Mouse (Mus musculus) thymus, postnatal 0 days (tissue): Measurements from ENCODE around the gene Pcnx. TPM values are rescaled to one million over a fixed set of nuclear protein-coding genes. Genes with fewer than 3 reads are reported as not detected.
"Not testable (repeated sequence)": the region's sequence is repeated elsewhere in the genome, so short reads cannot be mapped to it uniquely, and the experiment has no call there.

Experiments
- DNase-seq: peaks from one replicate; pipeline ENCODE4 v3.0.0-alpha.2; 2015; ENCODE audit warnings: low spot score
- polyA plus RNA-seq: library from polyadenylated mRNA; unstranded; fragments of >200 nt; fragmentation: Nextera tagmentation; extraction: Ambion mirVana; gene quantifications from 2 replicates; pipeline ENCODE4 v1.2.1, GENCODE M21; 2015

The Pcnx gene
- polyA plus RNA-seq, 1 experiment from 2014 or later = 17.5 TPM

DNA sequence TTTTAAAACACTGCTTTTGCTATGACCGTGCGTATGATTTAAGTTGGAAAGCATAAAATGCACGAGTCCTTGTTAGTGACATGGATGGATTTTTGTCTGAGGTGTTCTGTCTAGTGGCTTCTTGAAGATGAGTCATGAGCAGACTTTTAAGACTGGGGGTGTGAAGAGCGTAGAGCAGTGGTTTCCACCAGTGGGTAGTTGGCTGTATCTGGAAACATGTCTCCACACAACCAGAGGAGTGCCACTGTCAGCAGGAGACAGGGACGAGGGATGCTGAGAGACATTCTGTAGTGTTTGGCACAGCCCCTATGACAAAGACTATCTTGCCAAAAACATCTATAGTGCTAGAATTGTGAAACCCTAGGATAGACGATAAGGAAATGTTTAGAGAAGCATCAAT is 89.2 kb downstream of the Pcnx start:
- no peak for DNase-seq

GRCm38 (mm10) chr12:81950016-81950415 is 90.2 kb downstream of the Pcnx start:
- no peak for DNase-seq

DNA sequence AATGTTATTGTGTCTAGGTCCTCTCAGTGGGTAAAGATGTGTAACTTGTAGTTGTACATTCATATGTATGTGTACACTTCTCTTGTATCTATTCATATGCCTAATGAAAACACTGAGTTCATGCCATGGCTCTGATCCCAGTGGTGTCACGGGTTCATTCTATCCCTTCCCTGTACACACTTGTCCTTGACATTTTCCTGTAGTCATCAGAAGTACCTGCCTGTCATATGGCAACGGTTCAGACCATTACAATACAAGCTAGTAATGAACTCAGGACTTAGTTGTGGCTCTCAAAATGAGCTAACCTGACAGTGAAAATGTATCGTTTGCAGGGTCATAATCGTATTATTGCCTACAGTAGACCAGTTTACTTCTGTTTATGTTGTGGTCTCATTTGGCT is 98.5 kb downstream of the Pcnx start:
- no peak for DNase-seq

- DNase-seq = no peak
Observed at GRCm38 (mm10) chr12:81965416-81965815, 105.6 kb downstream of the Pcnx start.

GRCm38 (mm10) chr12:81971042-81971883 is 111.4 kb downstream of the Pcnx start:
- peak; percentile 57 for DNase-seq

DNA sequence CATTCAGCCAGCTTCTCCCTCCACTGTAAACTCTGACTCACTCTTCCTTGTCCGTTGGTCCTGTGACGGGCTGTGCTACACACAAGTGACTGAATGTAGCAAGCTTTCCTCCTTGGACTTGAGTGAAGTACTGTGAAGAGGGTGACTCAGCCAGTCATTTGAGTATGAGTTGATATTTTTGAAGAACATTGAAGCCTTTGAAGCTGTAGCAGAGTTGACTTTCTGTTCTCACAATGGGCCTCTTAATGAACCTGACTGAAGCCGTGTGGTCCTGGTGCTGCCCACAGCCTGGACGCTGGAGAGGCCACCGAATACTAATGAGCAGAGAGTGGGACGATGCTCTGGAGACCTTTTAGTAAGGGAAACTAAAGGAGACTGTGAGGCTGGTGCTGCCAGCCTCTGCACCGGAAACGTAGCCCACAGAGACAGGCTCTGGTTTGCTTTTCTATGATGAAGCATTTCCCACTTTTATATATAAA is 112.1 kb downstream of the Pcnx start:
- DNase-seq = no peak

GRCm38 (mm10) chr12:81974806-81975205 is 115.0 kb downstream of the Pcnx start:
- peak; percentile 42 for DNase-seq

GRCm38 (mm10) chr12:81977346-81977745 is 117.5 kb downstream of the Pcnx start:
- no peak for DNase-seq

DNA sequence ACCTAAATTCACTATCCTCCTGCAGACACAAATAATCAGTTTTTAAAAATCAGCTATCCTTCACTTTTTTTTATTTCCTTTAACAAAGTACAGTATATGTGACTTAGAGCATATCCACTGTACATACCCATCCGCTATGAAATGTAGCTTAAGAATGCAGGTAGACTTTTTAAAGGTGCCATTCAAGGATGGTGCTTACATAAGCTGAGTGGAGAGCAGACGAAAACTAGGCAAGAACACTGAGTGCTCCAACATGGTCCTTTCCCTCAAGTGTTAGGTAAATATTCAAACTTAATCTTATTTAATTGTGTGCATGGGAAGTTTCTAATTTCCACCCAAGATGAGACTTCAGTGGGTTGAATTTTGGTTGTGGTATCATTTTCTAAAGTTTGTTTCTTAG is 119.5 kb downstream of the Pcnx start:
- DNase-seq = no peak

DNA sequence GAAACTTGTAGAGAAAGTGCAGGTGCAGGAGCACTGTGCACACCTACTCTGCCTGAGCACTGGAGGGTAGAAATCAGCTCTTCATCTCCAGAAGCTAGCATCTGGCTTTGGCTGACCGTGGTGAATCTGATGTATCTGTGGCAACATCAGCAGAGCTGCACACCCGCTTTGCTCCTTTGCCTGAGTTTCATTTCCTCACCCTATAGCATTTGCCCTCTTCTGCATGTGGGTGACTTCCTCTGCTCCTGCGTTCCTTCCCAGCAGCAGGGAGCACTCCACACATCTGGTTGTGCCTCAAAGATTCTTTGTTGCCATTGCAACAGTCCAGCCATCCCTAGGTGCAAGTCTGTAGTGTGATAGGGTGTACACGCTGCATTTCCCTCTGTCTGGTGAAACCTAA is 132.3 kb downstream of the Pcnx start:
- DNase-seq = no peak

GRCm38 (mm10) chr12:81992996-81993395 is 133.2 kb downstream of the Pcnx start:
- no peak for DNase-seq

- no peak for DNase-seq
Observed at GRCm38 (mm10) chr12:81994911-81995667, 135.3 kb downstream of the Pcnx start.

DNA sequence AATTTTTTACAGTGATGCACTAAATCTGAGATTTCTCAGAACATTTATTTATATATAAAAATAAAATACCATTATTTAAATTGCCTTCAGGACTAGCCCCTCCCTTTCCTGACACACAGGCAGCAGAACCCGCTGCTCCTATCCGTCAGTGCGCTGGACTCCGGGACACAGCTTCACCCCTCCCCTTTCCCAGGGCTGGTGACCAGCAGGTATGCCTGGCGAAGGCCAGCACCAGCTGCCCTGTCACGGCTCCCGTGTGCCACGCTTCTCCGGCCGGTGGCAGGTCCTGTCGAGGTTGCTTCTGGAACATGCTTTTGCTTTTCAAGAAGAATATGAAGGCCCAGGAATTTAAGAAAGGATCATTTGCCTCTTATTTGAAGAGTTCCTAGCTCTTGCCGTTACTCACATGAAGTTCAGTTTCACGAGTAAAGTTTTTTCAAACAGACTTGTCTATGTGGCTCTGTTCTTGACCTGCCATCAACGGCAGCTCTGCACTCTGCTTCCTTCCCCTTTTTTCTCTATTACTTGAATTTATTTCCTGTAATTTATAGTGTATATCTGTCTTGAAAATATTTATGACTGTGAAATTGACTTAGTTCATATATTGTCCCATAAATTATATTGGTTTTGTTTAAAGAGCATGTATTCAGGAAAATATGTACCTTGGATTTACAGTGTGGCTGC is 137.0 kb downstream of the Pcnx start:
- no peak for DNase-seq

GRCm38 (mm10) chr12:81997497-81997896 is 137.7 kb downstream of the Pcnx start:
- no peak for DNase-seq

DNA sequence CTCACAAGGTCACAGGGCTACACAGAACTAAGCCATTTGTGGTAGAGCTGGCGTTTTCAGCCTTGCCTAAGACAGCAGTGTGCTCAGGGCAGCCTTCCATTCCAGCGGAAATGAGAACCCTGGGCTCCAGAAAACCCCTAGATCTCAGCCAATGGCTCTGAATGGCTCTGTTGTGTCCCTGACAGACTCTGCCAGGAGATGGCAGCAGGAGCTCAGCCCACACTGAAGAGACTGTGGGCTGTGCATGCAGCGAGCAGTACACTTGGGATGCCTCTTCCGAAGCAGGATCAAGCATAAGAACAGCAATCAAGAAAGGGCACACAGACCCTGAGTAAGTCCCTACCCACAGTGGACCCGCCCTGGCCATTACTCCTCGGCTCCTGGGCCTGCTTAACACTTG is 142.9 kb downstream of the Pcnx start:
- not testable (repeated sequence) for DNase-seq

DNA sequence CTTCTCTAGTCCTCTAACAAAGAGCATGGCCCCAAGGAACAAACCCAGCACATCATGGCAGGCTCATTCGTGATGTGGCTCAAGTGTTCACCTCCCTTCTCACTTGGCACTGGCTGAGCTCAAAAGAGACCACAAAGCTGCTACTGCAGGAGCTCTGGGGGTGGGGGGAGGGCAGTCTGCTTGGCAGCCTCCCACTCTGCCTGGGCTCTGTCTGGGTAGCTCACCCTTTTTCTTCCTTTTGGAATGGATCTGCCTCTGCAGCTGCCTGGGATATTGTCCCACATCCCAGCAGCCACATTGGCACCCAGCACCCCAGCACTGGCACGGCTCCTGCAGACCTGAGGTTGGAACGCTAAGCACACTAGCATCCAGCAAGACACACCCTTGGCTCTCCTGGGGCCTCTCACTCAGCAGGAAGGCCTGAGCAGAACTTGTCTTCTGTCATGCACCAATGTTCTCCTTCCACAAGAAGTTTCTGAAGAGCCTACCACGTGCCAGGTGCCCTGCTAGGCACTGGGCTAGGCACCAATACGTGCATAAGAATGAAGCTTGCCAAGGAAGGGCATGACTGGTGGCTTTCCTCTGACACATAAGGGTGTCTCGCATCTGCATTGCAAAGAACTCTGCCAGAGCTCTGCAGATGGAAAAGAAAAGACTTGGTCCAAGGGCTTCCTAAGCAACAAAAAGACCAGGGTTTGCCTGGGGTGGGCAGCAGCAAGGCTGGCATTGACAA is 166.2 kb downstream of the Pcnx start:
- not testable (repeated sequence) for DNase-seq

- not testable (repeated sequence) for DNase-seq
Observed at GRCm38 (mm10) chr12:82033524-82033923, 173.7 kb downstream of the Pcnx start.

DNA sequence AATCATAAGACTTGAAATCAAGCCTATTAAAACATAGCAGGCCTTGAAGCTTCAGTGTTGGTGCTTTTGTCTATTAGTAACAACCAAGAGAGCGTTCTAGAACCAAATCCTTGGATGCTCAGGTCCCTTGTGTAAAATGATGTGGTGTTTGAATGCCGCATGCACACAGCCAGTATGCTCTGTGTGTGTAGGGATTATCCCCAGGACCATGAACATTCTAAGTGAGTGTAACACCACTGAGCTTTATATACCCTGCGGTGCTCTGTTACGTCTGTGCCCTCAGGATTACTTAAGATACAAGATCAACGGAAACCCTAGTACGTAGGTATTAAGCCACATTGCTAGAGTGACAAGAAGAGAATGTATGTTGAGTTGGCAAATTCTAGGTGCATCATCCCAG is 174.2 kb downstream of the Pcnx start:
- not testable (repeated sequence) for DNase-seq

DNA sequence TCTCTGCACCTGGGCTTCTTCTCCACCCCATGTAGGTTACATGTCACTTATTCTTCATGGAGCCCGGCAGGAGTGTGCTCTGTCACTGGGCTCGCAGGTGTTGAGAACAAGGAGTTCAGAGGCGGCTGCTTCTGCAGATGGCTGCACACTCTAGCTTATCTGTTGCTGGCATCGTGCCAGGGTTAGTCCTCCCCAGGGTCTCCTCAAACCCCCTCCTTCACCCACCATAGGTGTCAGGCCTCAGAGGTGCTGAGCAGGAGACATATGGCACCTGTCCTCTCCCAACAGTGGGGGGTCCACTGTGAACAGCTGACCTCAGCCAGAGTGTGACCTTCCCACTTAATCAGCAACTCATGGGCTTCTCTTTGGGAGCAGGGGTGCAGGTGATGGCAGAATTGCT is 184.3 kb downstream of the Pcnx start:
- DNase-seq = not testable (repeated sequence)
